Mouse (Mus musculus) forebrain, embryonic 13.5 days (tissue): ENCODE data around the gene Ubxn10. TPM values are rescaled to one million over a fixed set of nuclear protein-coding genes. Genes with fewer than 3 reads are reported as not detected.

Experiments
- ATAC-seq: fragments of 200-750 bp; cut with Nextera tagmentation; 2 replicates; pipeline ENCODE4 v1.8.0; 2017
- H3K27ac ChIP-seq: fragments of 300-500 bp; sonication (generic); 2 replicates; pipeline ENCODE4 v1.5.1; 2015; ENCODE audit warnings: inconsistent platforms, mild to moderate bottlenecking, moderate library complexity
- H3K27me3 ChIP-seq: fragments of 300-500 bp; sonication (generic); 2 replicates; pipeline ENCODE4 v1.6.1; 2015; ENCODE audit warnings: mild to moderate bottlenecking, inconsistent platforms
- H3K36me3 ChIP-seq: fragments of 300-500 bp; sonication (generic); 2 replicates; pipeline ENCODE4 v1.6.1; 2015; ENCODE audit warnings: mild to moderate bottlenecking, inconsistent platforms; ENCODE audit not compliant: poor library complexity, severe bottlenecking
- H3K4me1 ChIP-seq: fragments of 300-500 bp; sonication (generic); 2 replicates; pipeline ENCODE4 v1.6.1; 2015; ENCODE audit warnings: inconsistent platforms
- H3K4me2 ChIP-seq: fragments of 300-500 bp; sonication (generic); 2 replicates; pipeline ENCODE4 v1.6.1; 2015; ENCODE audit warnings: inconsistent platforms, mild to moderate bottlenecking, moderate library complexity
- H3K4me3 ChIP-seq: fragments of 300-500 bp; sonication (generic); 2 replicates; pipeline ENCODE4 v1.5.1; 2015; ENCODE audit warnings: mild to moderate bottlenecking, inconsistent platforms
- H3K9ac ChIP-seq: fragments of 300-500 bp; sonication (generic); 2 replicates; pipeline ENCODE4 v1.6.1; 2015; ENCODE audit warnings: mild to moderate bottlenecking, inconsistent platforms
- H3K9me3 ChIP-seq: fragments of 300-500 bp; sonication (generic); replicated peaks from 2 replicates; pipeline ENCODE4 v1.6.1; 2016; ENCODE audit warnings: inconsistent platforms
- WGBS: fragments of 180-500 bp; shearing (Covaris S2); methylation state at CpG from one replicate; pipeline ENCODE4 v1.1.7; 2015; 5-methylcytosine and 5-hydroxymethylcytosine counted together
- polyA plus RNA-seq: library from polyadenylated mRNA; unstranded; fragments of >200 nt; fragmentation: Nextera tagmentation; extraction: Ambion mirVana; gene quantifications from 2 replicates; pipeline ENCODE4 v1.2.1, GENCODE M21; 2015

The Ubxn10 gene
- 2.3 and 2.4 TPM in 2 replicates for polyA plus RNA-seq

DNA sequence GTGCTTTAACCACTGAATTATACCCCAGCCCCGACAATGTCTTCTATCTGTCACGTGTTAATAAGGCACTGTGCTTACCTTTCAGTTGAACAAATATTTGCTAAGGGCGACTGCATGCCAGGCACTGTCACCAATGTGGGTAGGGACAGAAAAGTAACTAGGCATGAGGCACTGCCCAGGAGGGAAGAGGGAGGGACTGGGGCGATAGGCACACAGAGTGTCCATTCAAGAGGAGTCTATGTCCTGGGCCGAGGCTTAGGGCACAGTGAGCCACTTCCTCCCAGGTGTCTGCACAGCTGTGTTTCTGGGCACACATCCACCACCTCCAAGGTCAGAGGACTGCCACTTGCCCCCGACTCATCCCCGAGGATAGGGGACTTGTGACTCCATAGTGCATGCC is at the start of gene Ubxn10:
Ubxn10 (minus strand) TSS at position 137 of the 400 bp plus-strand sequence.
- ATAC-seq: no peak
- 86% methylated on average over 7 of the region's 7 CpGs for WGBS
- no peaks in the 10 kb centered on the region for H3K27me3 ChIP-seq
- no peaks in the 10 kb centered on the region for H3K9me3 ChIP-seq
- no peak within 1 kb of the TSS for H3K27ac ChIP-seq
- H3K4me1 ChIP-seq: peaks cover 6% of the 10 kb centered on the region; the same call in 1 of the 2 replicates
- no peak within 1 kb of the TSS for H3K4me3 ChIP-seq
- H3K9ac ChIP-seq: no peak within 1 kb of the TSS
- no peak within 1 kb of the TSS for H3K4me2 ChIP-seq
- no peaks in the 10 kb centered on the region for H3K36me3 ChIP-seq

GRCm38 (mm10) chr4:138786141-138786540 is 49.2 kb upstream of the Ubxn10 start:
- Histone ChIP-seq H3K27me3 (no peaks in the 10 kb centered on the region), H3K27ac (no peak overlapping the region), H3K4me1 (no peaks in the 10 kb centered on the region), H3K9ac (no peak overlapping the region), H3K36me3 (no peaks in the 10 kb centered on the region), H3K9me3 (no peaks in the 10 kb centered on the region), H3K4me3 (no peak overlapping the region), H3K4me2 (no peak overlapping the region)
- no peak for ATAC-seq
- WGBS: 79% methylated on average over 4 of the region's 4 CpGs

- H3K9ac ChIP-seq: no peak overlapping the region
- no peak overlapping the region for H3K4me3 ChIP-seq
- no peak overlapping the region for H3K27ac ChIP-seq
- ATAC-seq: no peak
- H3K9me3 ChIP-seq: no peaks in the 10 kb centered on the region
- WGBS: 61% methylated on average over 4 of the region's 4 CpGs
- no peaks in the 10 kb centered on the region for H3K27me3 ChIP-seq
- no peaks in the 10 kb centered on the region for H3K36me3 ChIP-seq
- H3K4me2 ChIP-seq: no peak overlapping the region
- H3K4me1 ChIP-seq: no peaks in the 10 kb centered on the region
Measured at GRCm38 (mm10) chr4:138785721-138786120, 48.8 kb upstream of the Ubxn10 start.

GRCm38 (mm10) chr4:138782098-138782497 is 45.1 kb upstream of the Ubxn10 start:
- H3K27ac ChIP-seq: no peak overlapping the region
- no peaks in the 10 kb centered on the region for H3K4me1 ChIP-seq
- 83% methylated on average over 6 of the region's 6 CpGs for WGBS
- no peak for ATAC-seq
- no peaks in the 10 kb centered on the region for H3K9me3 ChIP-seq
- no peak overlapping the region for H3K9ac ChIP-seq
- H3K27me3 ChIP-seq: no peaks in the 10 kb centered on the region
- H3K4me3 ChIP-seq: no peak overlapping the region
- no peaks in the 10 kb centered on the region for H3K36me3 ChIP-seq
- no peak overlapping the region for H3K4me2 ChIP-seq

DNA sequence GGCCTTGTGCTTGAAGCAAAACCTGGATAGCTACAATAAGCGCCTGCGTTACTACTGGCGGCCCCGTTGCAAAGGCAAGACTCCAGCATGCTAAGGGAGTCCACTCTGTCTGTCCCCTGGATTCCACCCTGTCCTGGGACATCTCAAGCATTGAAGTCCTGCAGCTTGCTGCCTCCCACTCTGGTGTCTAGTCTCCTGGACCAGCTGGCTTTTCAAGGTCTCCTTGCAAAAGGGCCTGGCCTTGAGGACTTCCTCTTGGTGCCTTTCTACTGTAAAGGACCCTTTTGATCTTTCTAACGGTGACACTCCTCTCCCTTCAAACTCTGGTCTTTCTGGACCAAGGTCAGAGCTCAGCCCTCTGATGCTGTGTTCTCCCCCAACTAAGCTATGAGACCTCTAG is 43.3 kb upstream of the Ubxn10 start:
- H3K4me1 ChIP-seq: no peaks in the 10 kb centered on the region
- no peak overlapping the region for H3K4me2 ChIP-seq
- H3K36me3 ChIP-seq: no peaks in the 10 kb centered on the region
- no peak overlapping the region for H3K27ac ChIP-seq
- H3K9ac ChIP-seq: no peak overlapping the region
- no peak overlapping the region for H3K4me3 ChIP-seq
- no peaks in the 10 kb centered on the region for H3K9me3 ChIP-seq
- H3K27me3 ChIP-seq: no peaks in the 10 kb centered on the region
- no peak for ATAC-seq
- 94% methylated on average over 5 of the region's 5 CpGs for WGBS

- ATAC-seq: no peak
- H3K27me3 ChIP-seq: no peaks in the 10 kb centered on the region
- H3K4me3 ChIP-seq: no peak overlapping the region
- no peak overlapping the region for H3K9ac ChIP-seq
- no peaks in the 10 kb centered on the region for H3K9me3 ChIP-seq
- 49% methylated on average over 20 of the region's 20 CpGs for WGBS
- H3K27ac ChIP-seq: no peak overlapping the region
- H3K36me3 ChIP-seq: no peaks in the 10 kb centered on the region
- no peak overlapping the region for H3K4me2 ChIP-seq
- H3K4me1 ChIP-seq: no peaks in the 10 kb centered on the region
Measured at GRCm38 (mm10) chr4:138777417-138778407, 40.7 kb upstream of the Ubxn10 start.

- 86% methylated on average over 6 of the region's 6 CpGs for WGBS
- ATAC-seq: no peak
Measured at GRCm38 (mm10) chr4:138775435-138775834, 38.5 kb upstream of the Ubxn10 start, which contains the start of gene Pla2g2d. Gene Pla2g2d (plus strand): TSS chr4:138775735.

DNA sequence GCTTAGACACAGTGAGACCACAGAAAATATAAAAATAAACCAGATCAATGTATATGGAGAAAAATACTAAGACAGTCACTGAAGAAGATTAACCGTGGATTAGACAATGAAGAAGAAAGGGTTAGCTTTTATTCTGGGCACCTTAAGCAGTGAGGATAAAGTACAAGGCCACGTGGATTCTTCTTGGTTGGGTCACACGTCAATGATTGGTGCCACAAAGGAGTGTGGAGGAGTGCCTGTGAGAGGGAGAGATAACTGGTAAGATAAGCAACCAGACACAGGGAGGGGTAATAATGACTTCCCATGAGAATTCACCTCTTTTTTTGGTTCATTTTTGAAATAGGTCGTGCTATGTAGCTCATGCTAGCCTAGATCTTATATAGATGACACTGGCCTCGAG is 35.4 kb upstream of the Ubxn10 start:
- WGBS: 82% methylated on average over 5 of the region's 5 CpGs
- Histone ChIP-seq H3K4me3 (no peak overlapping the region), H3K9ac (no peak overlapping the region), H3K4me1 (no peaks in the 10 kb centered on the region), H3K27me3 (no peaks in the 10 kb centered on the region), H3K36me3 (no peaks in the 10 kb centered on the region), H3K9me3 (no peaks in the 10 kb centered on the region), H3K27ac (no peak overlapping the region), H3K4me2 (no peak overlapping the region)
- no peak for ATAC-seq

More at GRCm38 (mm10) chr4:138775435-138775834, 38.5 kb upstream of the Ubxn10 start, which contains the start of gene Pla2g2d:
- Histone ChIP-seq H3K9me3 (no peaks in the 10 kb centered on the region), H3K4me3 (no peak within 1 kb of the TSS), H3K27me3 (no peaks in the 10 kb centered on the region), H3K9ac (no peak within 1 kb of the TSS), H3K27ac (no peak within 1 kb of the TSS), H3K4me2 (no peak within 1 kb of the TSS), H3K36me3 (no peaks in the 10 kb centered on the region), H3K4me1 (no peaks in the 10 kb centered on the region)

- WGBS: 90% methylated on average over 10 of the region's 10 CpGs
- no peaks in the 10 kb centered on the region for H3K4me1 ChIP-seq
- H3K27ac ChIP-seq: no peak overlapping the region
- no peak overlapping the region for H3K4me2 ChIP-seq
- H3K36me3 ChIP-seq: no peaks in the 10 kb centered on the region
- H3K9me3 ChIP-seq: no peaks in the 10 kb centered on the region
- no peak for ATAC-seq
- no peaks in the 10 kb centered on the region for H3K27me3 ChIP-seq
- no peak overlapping the region for H3K4me3 ChIP-seq
- H3K9ac ChIP-seq: no peak overlapping the region
Measured at GRCm38 (mm10) chr4:138771970-138772369, 35.0 kb upstream of the Ubxn10 start.

- H3K4me2 ChIP-seq: no peak overlapping the region
Measured at GRCm38 (mm10) chr4:138762266-138762665, 25.3 kb upstream of the Ubxn10 start.

DNA sequence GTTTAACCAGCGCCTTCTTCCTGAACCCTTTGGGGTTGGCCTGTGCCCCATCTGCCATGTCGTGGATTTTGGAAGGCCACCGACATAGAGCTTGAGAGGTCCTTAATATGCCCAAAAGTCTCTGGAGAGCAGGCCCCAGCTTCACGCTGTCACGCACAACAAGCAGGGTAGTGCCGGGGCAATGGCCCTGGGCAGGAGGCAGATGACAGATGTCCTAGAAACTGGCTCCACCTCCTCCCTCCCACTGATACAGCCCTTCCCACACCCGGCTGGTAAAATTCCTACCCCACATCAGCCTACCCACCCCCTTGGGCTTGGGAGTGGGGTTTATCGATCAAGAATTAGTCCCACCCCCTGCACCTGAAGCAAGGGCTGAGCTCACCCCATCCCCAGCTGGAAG is 20.4 kb upstream of the Ubxn10 start, which contains the start of gene Pla2g2f:
Pla2g2f (minus strand) TSS at position 211 of the 400 bp plus-strand sequence.
- Histone ChIP-seq H3K4me3 (no peak within 1 kb of the TSS), H3K27me3 (no peaks in the 10 kb centered on the region), H3K9ac (no peak within 1 kb of the TSS), H3K9me3 (no peaks in the 10 kb centered on the region), H3K36me3 (no peaks in the 10 kb centered on the region), H3K4me2 (no peak within 1 kb of the TSS), H3K27ac (no peak within 1 kb of the TSS), H3K4me1 (no peaks in the 10 kb centered on the region)
- WGBS: 85% methylated on average over 8 of the region's 8 CpGs
- ATAC-seq: no peak

More at GRCm38 (mm10) chr4:138762266-138762665, 25.3 kb upstream of the Ubxn10 start:
- 83% methylated on average over 9 of the region's 9 CpGs for WGBS
- ATAC-seq: no peak
- Histone ChIP-seq H3K27me3 (no peaks in the 10 kb centered on the region), H3K9me3 (no peaks in the 10 kb centered on the region), H3K4me1 (no peaks in the 10 kb centered on the region), H3K36me3 (no peaks in the 10 kb centered on the region), H3K27ac (no peak overlapping the region), H3K4me3 (no peak overlapping the region), H3K9ac (no peak overlapping the region)

DNA sequence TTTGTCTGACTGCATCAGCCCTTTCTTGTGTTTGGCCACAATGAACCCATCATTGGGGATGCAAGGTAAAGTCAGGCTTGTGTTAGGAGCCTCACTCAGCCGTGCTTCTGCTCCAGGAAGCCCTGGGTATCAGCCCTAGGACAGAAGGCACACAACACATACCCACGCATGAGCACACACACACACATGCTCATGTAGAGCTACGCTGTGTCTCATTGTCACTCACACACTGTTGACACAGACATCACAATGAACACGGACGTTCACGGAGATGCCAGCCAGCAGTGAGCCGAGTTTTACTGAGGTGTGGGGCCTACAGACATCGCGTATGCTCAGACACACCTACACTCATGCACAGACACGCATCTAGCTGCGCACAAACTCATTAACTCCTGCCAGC is 19.0 kb upstream of the Ubxn10 start:
- 84% methylated on average over 11 of the region's 11 CpGs for WGBS

More for the DNA sequence above, 19.0 kb upstream of the Ubxn10 start:
- Histone ChIP-seq H3K4me2 (no peak overlapping the region), H3K27me3 (no peaks in the 10 kb centered on the region), H3K27ac (no peak overlapping the region), H3K9ac (no peak overlapping the region), H3K4me3 (no peak overlapping the region), H3K4me1 (no peaks in the 10 kb centered on the region), H3K36me3 (no peaks in the 10 kb centered on the region), H3K9me3 (no peaks in the 10 kb centered on the region)
- no peak for ATAC-seq
